Mouse (Mus musculus) CD4-positive helper T cell, adult 2 months (primary cell): ENCODE results near the gene Psenen.

Experiments
- DNase-seq: peaks from one replicate; pipeline ENCODE4 v3.0.0-alpha.2; 2012; ENCODE audit warnings: low read depth, missing footprints, low spot score

Gene Psenen

DNA sequence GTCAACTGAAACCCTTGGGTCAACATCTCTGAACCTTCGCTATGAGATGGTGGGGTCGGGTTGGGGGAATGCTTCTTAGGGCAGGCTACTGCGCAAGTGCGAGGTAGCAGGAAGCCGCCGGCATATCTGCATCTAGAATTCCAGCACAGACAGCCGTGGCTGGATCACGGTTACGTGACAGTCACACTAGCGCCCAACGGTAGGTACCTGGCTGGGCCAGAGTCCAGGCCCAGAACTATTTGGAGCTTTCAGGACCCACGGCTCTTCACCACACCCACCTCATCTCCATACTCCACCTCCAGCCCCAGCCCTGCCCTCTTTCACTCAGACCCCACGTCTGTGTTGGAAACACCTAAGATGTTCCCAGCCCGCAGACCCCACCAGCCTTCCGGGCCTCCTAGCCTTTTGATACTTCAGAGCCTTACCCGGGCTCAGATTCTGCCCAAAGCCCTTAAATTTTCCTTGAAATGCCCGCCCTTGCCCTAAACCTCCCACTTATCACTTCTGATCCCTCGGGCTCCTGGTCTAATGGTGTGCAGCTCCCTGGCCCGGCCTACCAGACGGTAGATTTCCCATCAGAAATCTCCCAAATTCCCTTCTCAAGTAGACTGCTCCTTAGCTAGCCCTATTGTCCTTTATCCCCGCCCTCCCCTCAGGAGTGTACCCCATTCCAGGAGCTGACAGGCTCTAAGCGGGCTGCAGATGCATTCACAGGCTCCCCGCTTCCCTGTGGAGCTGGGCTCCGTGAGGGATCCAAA lies 48.2 kb downstream of the Psenen start:
- DNase-seq, result no peak
